Mouse (Mus musculus) ES-Bruce4 (cell line): ENCODE measurements around the gene Ano6.

Experiments used
- CTCF ChIP-seq: IDR thresholded peaks from one replicate; pipeline ENCODE4 v1.8.1; 2011; ENCODE audit warnings: low read depth, low read length
- EP300 ChIP-seq: IDR thresholded peaks from 2 replicates; pipeline ENCODE4 v1.6.1; 2011; ENCODE audit warnings: low read depth, low read length; ENCODE audit not compliant: insufficient read depth
- POLR2A ChIP-seq: IDR thresholded peaks from one replicate; pipeline ENCODE4 v1.8.1; 2011; ENCODE audit warnings: low read length; ENCODE audit not compliant: insufficient read depth

DNA sequence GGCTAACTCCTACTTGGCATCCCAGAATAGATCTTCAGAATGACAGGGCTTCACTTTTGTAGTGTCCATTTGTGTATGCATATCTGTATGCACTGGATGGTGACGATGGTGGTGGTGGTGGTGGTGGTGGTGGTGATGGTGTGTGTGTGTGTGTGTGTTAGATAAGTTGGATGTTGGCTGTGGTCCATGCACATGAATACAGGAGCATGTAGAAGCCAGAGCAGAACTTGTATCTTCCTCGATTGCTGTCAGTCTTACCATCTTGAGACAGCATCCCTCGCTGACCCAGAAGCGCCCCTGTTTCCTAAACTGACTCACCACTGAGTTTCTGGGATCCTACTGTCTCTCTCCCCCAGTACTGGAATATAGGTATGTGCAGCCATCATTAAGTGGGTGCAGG is 131.0 kb downstream of the Ano6 start:
- TF ChIP-seq CTCF, result no peak
- no peak for TF ChIP-seq POLR2A
- TF ChIP-seq EP300, result no peak
